Mouse (Mus musculus) forelimb bud, embryonic 11.5 days (tissue): ENCODE data around the gene Zfp366.
"Not testable (repeated sequence)": the region's sequence is repeated elsewhere in the genome, so short reads cannot be mapped to it uniquely, and the experiment has no call there.

ENCODE experiments used
- DNase-seq: peaks from one replicate; pipeline ENCODE4 v3.0.0-alpha.2; 2012; ENCODE audit warnings: low read depth, low spot score

The Zfp366 gene

DNA sequence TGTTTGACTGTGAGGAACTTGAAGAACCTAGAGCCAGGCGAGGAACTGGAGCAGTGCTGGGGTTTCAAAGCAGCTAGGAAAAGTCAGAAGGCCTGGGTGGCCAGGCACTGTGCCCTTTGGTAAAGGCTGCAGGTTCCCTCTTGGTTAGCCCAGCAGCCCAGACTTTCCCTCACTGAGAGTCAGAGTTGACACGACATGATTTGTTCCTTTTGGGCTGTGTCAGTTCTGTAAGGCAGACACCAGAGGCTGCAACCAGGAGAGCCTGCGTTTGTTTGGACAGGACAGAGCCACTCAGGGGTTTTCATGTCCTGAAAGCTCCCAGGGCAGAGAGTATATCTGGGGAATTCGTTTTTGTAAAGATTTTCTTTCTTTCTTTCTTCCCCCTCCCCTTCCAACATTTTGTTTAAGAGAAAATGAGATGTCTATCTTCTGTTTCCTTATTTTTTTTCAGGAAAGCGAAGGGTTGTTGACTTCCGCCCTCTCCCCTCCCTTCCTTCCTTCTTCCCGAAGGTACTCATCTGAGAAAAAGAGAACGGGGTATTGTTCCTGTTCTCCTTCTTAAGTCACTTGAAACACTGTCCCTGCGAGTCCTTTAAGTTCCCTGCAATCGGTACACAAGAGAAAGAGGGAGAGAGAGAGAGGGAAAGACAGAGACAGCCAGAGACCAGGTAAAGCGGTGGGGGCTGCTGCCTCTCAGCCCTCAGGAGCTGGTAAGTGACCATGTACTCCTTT lies at the start of gene Zfp366:
Gene Zfp366, plus strand, starts transcription at position 669 of the 732 bp plus-strand sequence.
- no peak for DNase-seq

GRCm38 (mm10) chr13:99138351-99139255 lies 46.0 kb upstream of the Zfp366 start:
- DNase-seq: no peak

DNA sequence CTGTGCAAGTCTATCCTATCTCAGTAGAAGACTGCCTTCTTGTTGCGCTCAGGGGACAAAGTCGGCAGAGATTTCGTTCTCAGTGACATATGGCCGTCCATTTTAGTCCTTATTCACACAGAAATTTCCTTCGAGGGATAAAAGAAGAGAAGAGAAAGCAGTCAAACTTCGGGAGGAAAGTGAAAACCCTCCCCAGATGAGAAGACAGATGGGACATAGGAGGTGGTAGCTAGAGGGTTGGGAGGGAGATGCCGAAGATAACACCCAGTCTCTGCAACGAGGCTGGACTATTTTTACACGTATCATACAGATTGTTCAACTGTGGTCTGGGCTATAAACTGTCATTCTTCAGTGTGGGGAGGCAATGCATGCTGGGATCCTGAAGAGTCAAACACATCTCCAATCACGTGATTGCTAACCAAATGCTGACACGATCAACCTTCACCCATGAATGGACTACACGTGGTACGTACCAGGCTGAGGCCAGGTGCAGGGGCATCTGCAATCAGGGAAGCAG lies 38.2 kb upstream of the Zfp366 start:
- DNase-seq: no peak

GRCm38 (mm10) chr13:99147645-99148111 lies 36.9 kb upstream of the Zfp366 start:
- DNase-seq: no peak

- DNase-seq: no peak
These were observed 34.9 kb upstream of the Zfp366 start for GRCm38 (mm10) chr13:99149551-99150305.

- no peak for DNase-seq
These were observed 34.0 kb upstream of the Zfp366 start for GRCm38 (mm10) chr13:99150626-99151025.

DNA sequence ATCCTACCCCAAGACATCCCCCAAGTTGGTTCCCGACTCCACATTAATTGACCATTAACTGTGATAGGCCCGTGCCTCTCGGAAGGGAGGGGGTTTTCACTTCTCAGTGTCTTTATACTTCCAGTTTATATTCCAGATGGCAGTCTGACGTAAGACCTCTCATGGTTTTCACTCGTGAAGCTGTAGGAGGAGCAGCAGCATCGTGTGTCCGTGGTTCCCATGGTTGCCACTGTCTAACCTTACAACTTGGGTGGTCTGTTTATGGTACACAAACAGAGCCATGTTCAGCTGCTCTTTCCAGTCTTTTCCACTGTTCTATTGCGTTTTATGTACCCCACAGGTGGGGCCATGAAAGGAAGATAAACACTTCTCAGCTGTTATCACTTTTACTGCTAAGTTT lies 33.5 kb upstream of the Zfp366 start:
- peak; percentile 48 for DNase-seq

DNA sequence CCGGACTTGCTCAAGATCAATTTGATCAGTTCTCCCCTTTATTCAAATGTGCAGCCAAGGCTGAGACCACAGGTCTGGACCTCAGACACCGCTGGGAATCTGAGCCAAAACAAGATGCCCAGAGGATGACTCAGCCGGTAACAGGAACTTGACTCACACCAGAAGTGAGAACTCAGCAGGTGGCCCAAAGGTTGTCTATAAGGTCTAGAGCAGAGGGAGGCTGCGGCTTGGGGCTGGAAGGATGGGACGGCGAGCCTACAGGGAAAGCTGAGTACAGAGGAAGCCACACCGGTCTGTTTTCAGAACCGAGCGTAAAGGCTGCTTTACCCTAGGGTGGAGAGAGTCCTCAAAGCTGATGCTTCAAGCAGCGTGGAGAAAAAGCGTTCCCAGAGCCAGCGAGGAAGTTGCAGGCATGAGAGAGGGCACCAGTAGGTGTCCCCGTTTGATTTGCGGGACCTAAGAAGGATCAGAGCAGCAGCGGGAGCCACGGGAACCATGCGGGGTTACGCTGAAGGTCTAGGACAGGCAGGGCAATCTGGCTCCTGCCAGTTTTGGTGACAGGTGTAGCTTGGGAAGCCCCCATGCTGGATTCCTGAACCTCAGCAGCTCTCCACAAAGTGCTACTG lies 32.2 kb upstream of the Zfp366 start:
- no peak for DNase-seq

- no peak for DNase-seq
These were observed 26.9 kb upstream of the Zfp366 start for GRCm38 (mm10) chr13:99157709-99158108.

GRCm38 (mm10) chr13:99158773-99159172 lies 25.9 kb upstream of the Zfp366 start:
- no peak for DNase-seq

GRCm38 (mm10) chr13:99163071-99163470 lies 21.6 kb upstream of the Zfp366 start:
- DNase-seq: no peak

- peak; percentile 34 for DNase-seq
These were observed 20.9 kb upstream of the Zfp366 start for GRCm38 (mm10) chr13:99163521-99164359.

DNA sequence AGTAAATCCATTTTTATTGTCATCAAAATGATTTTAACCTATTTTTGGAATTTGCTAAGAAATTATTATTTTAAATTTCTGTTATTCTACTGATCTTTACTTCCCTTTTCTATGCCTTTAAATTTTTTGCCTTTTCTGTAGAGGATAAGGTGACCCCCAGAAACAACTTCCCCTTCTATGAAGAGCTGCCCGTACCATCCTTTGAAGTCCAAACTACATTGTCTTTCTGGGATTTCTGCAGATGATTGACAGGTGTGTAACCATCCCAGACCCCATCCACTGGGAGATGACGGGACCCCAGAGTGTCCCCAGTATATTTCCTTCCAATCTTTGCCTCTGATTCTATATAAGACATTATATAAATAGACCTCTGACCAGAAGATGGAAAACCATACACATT lies 20.3 kb upstream of the Zfp366 start:
- no peak for DNase-seq

DNA sequence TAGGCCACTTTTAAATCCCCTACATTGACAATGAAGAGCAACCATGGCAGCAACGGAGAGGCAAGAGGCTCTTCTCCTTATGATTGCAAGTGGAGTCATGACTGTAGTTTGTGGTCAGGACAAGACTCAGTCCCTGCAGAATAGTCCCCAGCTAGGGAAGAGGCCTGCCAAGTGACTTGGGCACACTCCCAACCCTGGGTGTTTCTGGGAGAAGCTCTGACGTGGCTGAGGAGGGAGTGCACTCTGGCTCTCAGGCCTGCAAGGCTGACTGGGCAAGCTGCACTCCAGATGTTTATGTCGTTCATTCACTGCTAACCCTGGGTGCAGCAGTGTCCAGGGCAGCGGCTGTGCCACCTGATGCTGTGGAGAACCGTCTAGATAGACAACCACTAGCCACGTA lies 15.2 kb upstream of the Zfp366 start:
- no peak for DNase-seq

DNA sequence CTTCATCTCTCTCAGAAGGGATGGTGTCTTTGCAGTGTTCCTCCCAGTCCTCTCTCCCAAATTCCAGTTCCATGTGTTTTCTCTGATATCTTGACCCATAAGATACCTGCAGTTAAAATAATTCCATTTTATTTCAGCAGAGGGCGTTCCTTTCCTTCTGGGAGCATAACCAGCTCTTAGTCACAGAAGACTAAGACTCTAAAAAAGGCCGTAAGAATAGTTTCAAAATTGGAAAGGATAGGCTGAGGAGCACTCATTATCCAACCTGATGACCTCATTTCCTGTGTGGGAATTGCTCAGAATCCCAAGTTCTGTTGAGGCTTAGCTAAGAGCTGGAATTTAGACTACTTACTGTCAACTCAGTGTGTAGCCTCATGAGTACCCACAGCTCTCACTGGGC lies 14.3 kb upstream of the Zfp366 start:
- no peak for DNase-seq

DNA sequence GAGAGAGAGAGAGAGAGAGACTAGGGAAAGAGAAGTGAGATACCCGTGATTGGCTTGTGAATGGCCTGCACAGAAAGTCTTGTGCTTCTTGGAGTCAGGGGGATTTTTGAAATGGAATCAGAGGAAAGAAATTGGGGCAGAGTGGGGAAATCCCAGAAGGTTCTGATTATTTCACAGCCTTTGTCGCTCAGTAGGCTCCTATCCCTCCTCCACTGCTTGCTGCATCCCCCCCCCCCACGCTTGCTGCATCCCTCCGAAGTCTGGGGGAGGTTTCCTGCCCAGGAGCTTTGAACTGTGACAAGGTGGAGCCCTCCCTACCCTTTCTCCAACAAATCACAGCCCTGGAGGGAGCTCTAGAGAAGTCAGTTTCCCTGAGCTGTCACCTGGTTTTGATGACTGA lies 10.8 kb upstream of the Zfp366 start:
- peak; percentile 25 for DNase-seq

GRCm38 (mm10) chr13:99182828-99183227 lies 1.8 kb upstream of the Zfp366 start:
- DNase-seq: not testable (repeated sequence)

DNA sequence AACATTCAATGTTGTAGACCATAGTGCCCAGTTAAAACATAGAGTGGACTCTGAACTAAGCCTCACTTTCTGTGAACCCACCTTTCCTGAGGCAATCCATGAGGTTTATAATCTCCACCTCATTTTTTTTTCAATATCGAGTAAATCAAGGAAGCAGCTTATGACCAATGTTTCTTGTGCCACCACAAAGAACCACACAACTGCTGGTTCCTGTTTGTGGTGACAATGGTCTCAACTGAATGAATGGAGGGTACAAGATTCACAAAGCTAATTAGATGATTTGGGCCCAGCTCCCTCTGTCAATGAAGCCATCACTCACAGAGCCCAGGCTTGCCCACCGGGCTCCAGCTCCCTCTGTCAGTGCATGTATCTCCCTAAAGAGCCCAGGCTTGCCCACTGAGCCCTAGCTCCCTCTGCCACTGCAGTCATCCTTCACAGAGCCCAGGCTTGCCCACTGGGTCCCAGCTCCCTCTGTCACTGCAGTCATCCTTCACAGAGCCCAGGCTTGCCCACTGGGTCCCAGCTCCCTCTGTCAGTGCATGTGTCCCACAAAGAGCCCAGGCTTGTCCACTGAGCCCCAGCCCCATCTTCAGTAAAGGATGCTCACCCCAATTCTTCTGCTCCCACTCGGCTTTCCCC lies 1.2 kb upstream of the Zfp366 start:
- DNase-seq: no peak

DNA sequence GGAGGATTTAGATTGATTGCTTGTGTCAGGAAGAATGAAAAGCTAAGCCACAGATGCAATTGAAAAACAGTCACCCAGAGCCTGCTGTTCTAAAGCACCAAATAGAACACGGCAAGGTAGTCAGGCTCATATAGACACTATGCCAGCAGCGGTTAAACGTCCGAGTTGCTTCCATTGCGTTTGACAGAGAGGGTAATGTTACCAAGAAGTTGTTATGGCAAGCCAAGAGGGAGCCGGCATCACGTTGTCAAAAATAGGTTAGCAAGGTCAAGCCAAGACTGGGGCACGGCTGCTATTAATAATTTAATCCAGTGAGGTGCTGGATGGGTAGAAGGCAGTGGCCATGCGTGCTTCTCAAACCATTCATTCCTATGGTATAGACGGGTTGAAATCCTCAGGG lies 950 bp downstream of the Zfp366 start:
- DNase-seq: no peak
